Mouse (Mus musculus): ENCODE measurements at regions not wholly inside any gene's neighbourhood (a gene's known extent, or its start where the extent isn't known, plus 50 kb on each side); places are given as distances from the start of the nearest gene placed in this dataset.

- DNase-seq: no peak
Measured at GRCm38 (mm10) chr1:35331602-35332339, 482.0 kb downstream of the Plekhb2 start.

GRCm38 (mm10) chr1:35332340-35332684 is 482.5 kb downstream of the Plekhb2 start:
- no peak for DNase-seq

GRCm38 (mm10) chr1:35337647-35338046 is 487.9 kb downstream of the Plekhb2 start:
- DNase-seq: no peak

GRCm38 (mm10) chr1:35338184-35338583 is 488.4 kb downstream of the Plekhb2 start:
- no peak for DNase-seq

- DNase-seq: no peak
Measured at GRCm38 (mm10) chr1:35344539-35344938, 494.8 kb downstream of the Plekhb2 start.

GRCm38 (mm10) chr1:35348294-35348693 is 498.5 kb downstream of the Plekhb2 start:
- DNase-seq: no peak

GRCm38 (mm10) chr1:35358981-35359380 is 509.2 kb downstream of the Plekhb2 start:
- no peak for DNase-seq

GRCm38 (mm10) chr1:35361465-35361864 is 511.7 kb downstream of the Plekhb2 start:
- no peak for DNase-seq

- no peak for DNase-seq
Measured at GRCm38 (mm10) chr1:35362836-35363235, 513.1 kb downstream of the Plekhb2 start.

- DNase-seq: no peak
Measured at GRCm38 (mm10) chr1:35366559-35366958, 516.8 kb downstream of the Plekhb2 start.

GRCm38 (mm10) chr1:35372751-35373150 is 523.0 kb downstream of the Plekhb2 start:
- no peak for DNase-seq

GRCm38 (mm10) chr1:35380633-35381385 is 531.0 kb downstream of the Plekhb2 start:
- DNase-seq: no peak

- DNase-seq: peak; percentile 34 to 70
Measured at GRCm38 (mm10) chr1:35385430-35385829, 535.7 kb downstream of the Plekhb2 start.

GRCm38 (mm10) chr1:35388181-35388580 is 538.4 kb downstream of the Plekhb2 start:
- peak in 1 of 2 experiments; percentile 43 for DNase-seq

- no peak for DNase-seq
Measured at GRCm38 (mm10) chr1:35390371-35390770, 540.6 kb downstream of the Plekhb2 start.

- DNase-seq: no peak
Measured at GRCm38 (mm10) chr1:35390858-35391586, 541.2 kb downstream of the Plekhb2 start.

- no peak for DNase-seq
Measured at GRCm38 (mm10) chr1:35393550-35394118, 543.9 kb downstream of the Plekhb2 start.

- DNase-seq: no peak
Measured at GRCm38 (mm10) chr1:35400674-35401359, 551.0 kb downstream of the Plekhb2 start.

GRCm38 (mm10) chr1:35402995-35403394 is 553.2 kb downstream of the Plekhb2 start:
- DNase-seq: no peak

GRCm38 (mm10) chr1:35405418-35405817 is 555.6 kb downstream of the Plekhb2 start:
- DNase-seq: no peak

- no peak for DNase-seq
Measured at GRCm38 (mm10) chr1:35415646-35416045, 565.9 kb downstream of the Plekhb2 start.

GRCm38 (mm10) chr1:35428126-35428840 is 578.5 kb downstream of the Plekhb2 start:
- no peak for DNase-seq
